Mouse (Mus musculus) small intestine, adult 2 months (tissue): ENCODE results near the gene Prkrip1.
"Not testable (repeated sequence)": the region's sequence is repeated elsewhere in the genome, so short reads cannot be mapped to it uniquely, and the experiment has no call there.

Experiments
- CTCF ChIP-seq: fragments of 200-500 bp; IDR thresholded peaks from 2 replicates; pipeline ENCODE4 v1.5.1; 2012; ENCODE audit warnings: low read depth, mild to moderate bottlenecking, control low read depth, inconsistent platforms, low read length, moderate library complexity, mixed read lengths; ENCODE audit not compliant: insufficient replicate concordance, insufficient read length; ENCODE audit errors: extremely low read depth
- POLR2A ChIP-seq: fragments of 200-500 bp; IDR thresholded peaks from 2 replicates; pipeline ENCODE4 v1.6.1; 2012; ENCODE audit warnings: low read depth, mild to moderate bottlenecking, control low read depth, inconsistent platforms, low read length, moderate library complexity

DNA sequence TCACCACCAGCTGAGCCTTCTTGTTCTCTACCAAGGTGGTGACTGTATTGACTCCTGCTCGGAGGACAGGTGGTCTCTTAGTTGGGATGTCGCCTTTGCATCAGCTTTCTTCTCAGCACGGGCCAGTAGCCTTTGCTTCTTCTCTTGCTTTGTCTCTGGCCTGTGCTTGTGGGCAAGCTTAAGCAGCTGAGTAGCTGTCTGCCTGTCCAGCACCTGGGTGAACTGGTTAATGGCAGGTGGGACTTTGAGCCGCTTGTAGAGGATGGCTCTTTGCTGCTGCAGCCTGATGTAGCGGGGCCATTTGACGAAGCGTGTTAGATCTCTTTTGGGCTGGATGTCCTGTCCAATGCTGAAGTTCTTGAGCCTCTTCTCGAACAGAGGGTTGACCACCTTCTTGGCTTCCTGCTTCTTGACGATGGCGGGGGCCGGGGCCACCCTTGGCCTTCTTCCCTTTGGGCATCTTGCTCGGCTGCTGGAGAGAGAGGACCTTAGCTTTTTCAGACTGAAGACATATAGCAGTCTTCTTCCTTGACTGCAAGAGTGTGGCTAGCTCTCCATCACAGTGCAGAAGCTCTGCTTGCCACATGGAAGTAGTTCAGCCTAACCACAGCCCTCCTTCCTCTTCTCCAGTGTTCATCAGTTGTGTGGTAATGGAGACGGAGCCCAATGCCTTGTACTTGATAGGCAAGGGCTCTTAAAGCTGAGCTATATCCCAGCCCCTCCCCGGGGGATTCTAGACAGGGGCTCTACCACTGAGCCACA is 12.8 kb upstream of the Prkrip1 start:
- not testable (repeated sequence) for TF ChIP-seq CTCF, POLR2A
